Mouse (Mus musculus) ovary, adult 18-20 months (tissue): ENCODE measurements around the gene Tmbim1.

ENCODE experiments used
- DNase-seq: peaks from one replicate; pipeline ENCODE4 v3.0.0; 2022; ENCODE audit warnings: low spot score, mixed read lengths

The Tmbim1 gene

DNA sequence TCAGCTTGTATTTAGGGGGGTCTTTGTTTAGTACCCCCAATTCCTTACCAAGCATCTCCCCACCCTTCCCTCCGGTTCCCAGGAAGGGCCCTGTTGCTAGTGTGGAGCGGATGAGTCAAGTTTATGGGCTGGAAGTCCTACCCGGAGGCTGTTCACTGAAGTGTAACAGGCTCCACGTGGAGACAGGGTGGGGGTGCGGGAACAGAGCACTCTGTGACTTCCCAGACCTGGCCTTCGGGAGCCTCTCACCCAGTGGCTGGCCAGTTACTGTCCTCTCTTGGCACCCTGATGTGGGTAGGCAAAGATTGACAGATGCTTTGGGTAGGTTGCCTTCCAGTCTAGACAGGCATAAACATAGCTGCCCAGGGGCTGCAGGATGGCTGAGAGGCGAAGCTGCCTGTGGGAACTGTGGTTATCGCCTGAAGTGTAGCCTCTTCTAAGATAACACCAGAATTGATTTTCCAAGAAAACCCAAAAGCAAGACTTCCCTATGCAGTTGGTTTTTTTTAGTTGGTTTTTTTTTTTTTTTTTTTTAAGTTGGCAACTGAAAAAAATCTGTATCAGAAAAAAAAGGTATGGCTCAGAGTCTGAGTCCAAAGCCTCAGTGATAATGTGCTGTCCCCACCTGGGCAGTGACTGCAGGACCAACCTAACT, 27.4 kb downstream of the Tmbim1 start:
- no peak for DNase-seq

DNA sequence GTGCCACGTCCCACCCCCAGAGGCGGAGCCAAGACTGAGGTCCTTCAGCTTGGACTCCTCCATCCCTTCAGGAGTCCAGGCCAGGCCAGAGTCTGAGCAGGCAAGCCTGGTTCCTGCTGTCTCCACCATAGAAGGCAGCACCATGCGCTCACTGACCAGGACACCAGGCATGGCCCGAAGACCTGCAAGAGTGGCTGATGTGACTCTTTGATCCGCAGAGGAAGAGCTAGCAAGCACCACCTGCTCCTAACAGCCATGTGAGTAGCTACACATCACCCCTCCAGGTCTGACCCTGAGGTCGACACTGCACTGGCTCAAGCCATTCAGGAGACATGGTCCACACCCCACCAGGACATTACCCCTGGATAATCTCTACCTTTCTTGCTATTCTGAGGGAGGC, 28.4 kb downstream of the Tmbim1 start:
- no peak for DNase-seq

DNA sequence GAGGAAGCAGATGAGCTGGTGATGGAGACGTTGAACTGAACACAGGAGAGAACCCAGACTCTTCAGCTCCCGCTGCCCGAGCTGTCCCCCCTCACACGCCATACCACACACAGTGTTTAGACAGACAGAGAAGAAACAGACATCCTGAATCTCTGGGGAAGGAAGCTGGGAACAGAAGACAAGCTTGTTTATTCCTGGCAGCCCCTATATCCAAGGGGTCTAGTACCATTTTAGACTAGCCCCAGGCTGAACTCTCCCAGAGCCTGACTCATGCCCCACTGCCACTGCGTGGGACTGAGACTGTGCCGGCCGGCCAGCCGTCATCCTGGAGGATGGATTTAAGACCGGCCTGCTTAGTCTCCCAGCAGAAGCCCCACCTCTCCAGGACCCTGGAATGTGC, 30.4 kb downstream of the Tmbim1 start:
- DNase-seq = no peak

DNA sequence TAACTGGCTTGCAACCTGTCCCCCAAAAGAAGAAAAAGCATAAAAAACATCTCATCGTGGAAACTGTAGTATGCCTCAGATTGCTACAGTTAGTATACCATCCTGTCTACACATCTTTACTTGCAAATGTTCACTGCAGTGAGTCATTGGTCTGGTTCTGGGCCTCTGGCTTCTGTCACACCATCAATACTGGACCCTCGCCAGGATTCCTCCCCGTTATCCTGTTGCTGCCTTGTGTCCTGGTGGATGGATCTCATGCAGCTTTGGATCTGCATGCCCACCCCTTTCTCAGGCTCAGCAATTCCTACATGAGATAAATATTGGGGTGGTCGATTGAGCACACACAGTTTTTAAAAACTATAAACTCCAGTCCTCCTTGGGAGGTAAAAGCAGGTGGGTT, 33.8 kb downstream of the Tmbim1 start:
- DNase-seq = no peak

DNA sequence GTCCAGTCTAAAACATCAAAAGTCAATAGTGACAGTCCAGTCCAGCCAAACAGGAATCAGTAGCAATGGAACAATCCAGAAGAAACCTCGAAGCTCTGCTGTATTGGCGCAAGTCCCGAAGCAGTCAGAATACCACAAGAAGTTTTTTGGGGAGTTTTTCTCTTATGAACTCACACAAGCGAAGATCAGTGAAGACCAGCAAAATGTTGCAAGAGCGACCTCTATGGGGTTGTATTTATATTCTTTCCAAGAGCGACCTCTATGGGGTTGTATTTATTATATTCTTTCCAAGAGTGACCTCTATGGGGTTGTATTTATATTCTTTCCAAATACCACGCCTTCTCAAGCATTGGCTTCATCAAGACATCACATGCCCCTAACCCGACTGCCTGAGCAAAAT, 36.7 kb downstream of the Tmbim1 start:
- no peak for DNase-seq

DNA sequence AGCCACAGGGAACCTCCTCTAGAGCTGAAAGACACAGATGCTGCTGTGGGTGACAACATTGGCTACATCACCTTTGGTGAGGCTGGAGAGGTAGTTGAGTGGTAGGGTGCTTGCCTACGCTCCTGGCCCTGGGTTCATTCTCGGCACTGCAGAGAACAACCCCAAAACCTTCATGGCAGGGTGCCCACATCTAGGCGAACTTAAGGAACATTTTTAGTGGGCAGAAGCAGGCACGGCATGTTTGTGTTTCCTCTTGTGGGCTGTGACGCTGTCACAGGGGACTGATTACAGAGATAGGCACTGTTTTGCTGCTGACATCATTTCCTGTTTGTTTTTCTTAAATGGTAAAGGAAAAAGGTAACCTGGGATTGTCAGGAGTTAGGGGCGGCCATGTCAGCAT, 42.9 kb downstream of the Tmbim1 start:
- no peak for DNase-seq

DNA sequence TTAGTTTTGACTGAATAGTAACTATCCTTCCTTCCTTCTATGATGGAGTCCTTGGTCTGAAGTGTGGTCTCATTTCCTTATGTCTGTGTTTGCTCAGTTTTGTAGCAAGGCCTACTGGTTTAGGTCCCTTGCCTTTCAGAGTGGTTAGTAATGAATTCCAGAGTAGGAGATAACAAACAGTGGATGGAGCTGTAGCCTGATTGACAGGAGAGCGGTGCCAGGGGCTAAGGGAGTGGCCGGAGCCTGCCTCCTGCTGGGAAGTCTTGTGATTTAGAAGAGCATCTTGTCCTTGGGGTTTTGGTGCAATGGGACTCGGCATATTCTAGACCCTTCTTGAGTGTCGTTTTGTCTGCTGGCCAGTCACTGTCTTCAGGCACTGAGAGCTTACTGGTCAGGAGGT, 48.6 kb downstream of the Tmbim1 start:
- no peak for DNase-seq

DNA sequence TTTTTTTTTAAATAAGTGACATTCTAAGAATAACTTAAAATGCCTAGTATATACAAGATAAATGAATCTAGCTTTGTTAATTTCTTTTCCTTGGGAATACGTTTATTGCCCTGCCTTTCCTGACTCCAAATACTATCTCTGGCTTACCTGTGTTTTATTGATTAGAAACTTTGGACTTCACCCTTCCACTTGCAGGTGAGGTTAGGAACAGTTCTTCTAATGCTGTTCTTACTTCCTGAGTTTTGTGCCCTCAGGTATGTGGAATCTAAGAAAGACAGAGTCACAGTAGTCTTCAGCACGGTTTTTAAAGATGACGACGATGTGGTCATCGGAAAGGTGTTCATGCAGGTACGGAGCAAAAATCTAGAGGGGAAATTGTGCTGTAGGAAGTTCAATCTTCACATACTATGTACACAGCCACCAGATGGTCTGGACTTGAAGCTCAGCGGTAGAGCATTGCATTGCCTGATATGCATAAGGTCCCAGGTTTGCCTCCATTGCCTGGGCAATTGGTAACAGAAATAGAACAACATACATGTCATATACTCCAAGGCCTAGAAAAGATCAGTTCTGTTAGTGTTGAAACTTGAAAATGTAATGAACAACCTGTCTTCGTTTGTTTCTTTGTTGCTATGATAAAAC, 49.6 kb downstream of the Tmbim1 start:
- no peak for DNase-seq

DNA sequence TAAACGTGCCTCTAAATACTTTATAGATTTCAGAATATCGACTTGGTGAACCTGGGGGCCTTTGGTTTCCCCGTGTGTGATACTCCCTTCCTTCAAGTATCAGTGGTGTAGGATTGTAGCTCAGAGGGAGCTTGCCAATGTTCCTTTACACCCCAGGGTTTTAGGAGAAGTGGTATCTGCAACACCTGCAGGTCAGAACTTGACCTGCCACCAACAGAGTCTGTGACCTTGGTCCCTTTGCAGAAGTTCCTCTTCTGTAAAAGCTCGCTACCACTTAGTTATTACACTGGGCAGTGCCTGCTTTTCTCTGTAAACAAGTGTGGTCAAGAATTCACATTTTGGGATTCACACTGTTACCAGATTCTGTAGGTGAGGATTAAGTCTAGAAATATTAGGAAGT, 55.3 kb downstream of the Tmbim1 start:
- DNase-seq = no peak

DNA sequence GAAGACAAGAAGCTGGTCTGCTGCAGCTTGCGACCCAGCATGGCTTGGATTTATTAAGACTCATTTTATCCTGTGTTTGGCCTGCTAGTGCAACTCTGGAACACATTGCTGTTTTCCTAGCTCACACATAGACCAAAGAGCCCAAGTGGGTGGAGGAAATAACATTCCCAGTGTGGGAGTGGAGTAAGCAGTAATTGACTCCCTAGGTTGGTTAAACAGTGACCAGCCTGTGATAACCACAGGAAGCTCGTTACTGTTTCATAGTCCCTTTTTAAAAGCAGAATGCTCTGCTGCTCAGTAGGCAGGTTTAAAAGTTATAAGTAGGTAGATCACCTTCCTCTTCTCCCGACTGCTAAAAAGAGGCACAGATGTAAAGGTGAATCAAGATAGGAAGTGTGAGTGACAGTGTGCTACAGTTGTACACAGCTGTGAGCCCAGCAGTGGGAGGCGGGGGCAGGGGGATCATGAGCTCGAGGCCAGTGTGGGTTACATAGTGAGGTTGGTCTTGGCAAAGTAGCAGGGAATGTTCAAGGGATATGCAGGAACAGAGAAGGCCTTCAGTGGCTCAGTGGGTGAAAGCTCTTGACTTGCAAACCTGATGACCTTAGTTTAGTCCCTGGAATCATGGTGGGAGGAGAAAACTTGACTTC, 56.0 kb downstream of the Tmbim1 start:
- DNase-seq = peak; percentile 15

DNA sequence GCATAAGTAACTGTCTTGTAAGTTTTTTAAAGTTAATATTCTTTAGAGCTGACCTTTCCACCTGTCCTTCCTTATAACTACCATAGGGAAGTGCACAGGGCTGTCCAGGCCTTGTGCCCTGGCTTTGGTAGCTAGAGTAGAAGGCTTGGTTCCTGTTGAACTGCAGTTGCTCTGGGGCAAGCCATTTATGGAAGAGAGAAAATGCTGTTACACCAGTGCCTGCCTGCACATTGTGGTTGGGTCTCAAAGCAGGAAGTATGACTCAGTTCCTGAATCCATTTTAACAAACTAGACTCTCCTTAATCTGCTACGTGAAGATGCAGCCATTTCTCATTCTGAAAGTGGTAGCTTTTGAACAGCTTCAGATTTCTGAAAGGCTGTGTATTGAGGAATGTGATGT, 56.6 kb downstream of the Tmbim1 start:
- no peak for DNase-seq

DNA sequence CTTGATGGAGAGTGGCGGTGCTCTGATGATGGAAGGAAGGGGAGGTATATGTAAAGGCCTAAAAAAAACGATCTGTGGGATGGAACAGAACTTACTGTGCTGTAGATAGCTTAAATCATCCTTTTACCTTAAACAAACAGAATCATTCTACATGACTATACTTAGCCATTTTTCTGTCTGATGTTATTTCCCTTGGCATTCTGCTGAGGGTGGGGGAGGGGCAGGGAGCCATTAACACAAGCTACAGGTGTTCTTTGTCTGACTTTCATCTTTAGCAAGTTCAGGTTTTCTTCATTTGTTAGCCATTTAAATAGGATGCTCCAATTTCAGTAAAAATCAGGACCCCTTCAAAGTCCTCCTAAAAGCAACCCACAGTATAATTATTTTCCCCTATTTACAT, 59.9 kb downstream of the Tmbim1 start:
- no peak for DNase-seq

DNA sequence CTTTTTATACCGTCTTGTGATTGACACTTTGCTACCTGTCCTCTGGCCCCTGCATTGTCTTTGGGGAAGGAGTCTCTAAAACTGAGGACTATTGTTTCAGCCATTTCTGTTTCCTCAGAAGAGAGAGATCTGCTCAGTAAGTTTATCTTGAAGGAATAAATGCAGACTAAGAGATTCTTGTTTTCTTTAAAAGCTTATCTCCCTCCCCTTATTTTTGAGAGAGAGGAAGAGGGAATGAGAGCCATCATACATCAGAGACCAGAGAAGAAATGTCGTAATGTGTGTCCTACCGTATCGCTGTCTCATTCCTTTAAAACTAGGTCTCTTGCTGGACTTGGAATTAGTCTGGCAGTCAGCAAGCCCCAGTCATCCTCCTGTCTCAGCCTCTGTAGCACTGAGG, 64.6 kb downstream of the Tmbim1 start:
- no peak for DNase-seq

DNA sequence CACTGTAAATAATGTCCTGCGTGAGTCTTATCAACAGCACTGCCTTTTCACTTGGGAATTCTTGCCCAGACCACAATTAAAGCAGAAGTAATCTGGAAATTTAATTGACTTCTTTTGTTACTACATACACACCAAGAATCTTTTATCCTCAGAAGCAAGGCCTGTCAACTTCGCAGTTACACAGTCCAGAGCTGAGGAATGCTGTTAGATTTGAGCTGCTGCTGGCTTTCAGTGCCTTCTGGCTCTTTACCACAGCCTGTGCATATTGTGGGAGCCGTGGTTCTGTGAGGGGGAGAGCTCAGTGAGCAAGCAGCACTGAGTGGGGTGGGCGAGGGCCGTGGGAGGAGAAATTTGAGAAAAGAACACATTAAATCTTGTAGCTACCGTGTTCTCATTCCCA, 65.1 kb downstream of the Tmbim1 start:
- DNase-seq = no peak

DNA sequence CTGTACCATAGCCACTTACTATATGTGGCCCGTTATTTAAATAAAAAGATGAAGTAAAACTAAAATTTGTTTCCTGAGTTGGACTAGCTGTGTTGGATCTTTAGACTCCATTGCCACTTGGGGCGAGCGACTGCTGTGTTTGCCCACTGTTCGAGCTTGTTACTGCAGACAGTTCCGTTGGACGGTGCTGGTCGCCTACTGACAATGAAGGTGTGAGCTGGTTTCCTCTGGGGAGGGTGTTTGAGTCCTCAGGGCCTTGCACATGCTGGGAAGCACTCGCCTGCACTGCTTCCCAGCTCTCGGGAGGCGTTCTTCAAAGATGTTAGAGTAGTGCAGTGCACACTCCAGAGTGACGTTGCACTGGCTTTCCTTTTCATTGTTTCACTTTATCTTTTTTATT, 65.8 kb downstream of the Tmbim1 start:
- no peak for DNase-seq

DNA sequence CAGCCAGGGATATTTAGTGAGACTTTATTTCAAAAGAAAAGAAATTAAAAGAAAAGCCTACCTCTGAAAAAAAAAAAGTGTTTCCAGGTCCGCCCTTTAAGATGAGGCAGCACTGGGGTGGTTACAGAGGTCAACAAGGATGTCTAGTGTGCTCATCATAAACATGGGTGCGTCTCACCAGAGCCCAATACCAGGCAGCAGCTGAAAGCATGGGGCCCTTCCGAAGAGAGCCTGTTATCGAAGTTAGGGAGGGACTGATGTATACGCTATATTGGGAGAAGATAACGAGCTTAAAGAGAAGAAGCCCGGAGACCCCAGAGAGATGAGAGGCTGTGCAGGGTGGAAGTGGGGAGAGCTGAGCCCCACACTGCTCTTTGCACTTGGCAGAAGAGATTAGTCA, 66.3 kb downstream of the Tmbim1 start:
- DNase-seq = no peak
